Mouse (Mus musculus) liver, embryonic 15.5 days (tissue): Measurements from ENCODE around the gene Ccdc174. TPM values are rescaled to one million over a fixed set of nuclear protein-coding genes. Genes with fewer than 3 reads are reported as not detected.
A peak's percentile ranks its signal among the peaks of the same experiment; 100 is the strongest.
"Not testable (repeated sequence)": the region's sequence is repeated elsewhere in the genome, so short reads cannot be mapped to it uniquely, and the experiment has no call there.

Experiments used
- ATAC-seq: fragments of 200-750 bp; cut with Nextera tagmentation; 2 replicates; pipeline ENCODE4 v1.8.0; 2017; ENCODE audit warnings: moderate number of reproducible peaks, mild to moderate bottlenecking, moderate library complexity; ENCODE audit not compliant: insufficient read depth
- H3K27ac ChIP-seq: fragments of 300-500 bp; sonication (generic); replicated peaks from 2 replicates; pipeline ENCODE4 v1.5.1; 2015; ENCODE audit warnings: mild to moderate bottlenecking, inconsistent platforms
- H3K27me3 ChIP-seq: fragments of 300-500 bp; sonication (generic); 2 replicates; pipeline ENCODE4 v1.6.1; 2015; ENCODE audit warnings: mild to moderate bottlenecking, inconsistent platforms
- H3K36me3 ChIP-seq: fragments of 300-500 bp; sonication (generic); replicated peaks from 2 replicates; pipeline ENCODE4 v1.6.1; 2015; ENCODE audit warnings: moderate library complexity, mild to moderate bottlenecking, inconsistent platforms
- H3K4me1 ChIP-seq: fragments of 300-500 bp; sonication (generic); replicated peaks from 2 replicates; pipeline ENCODE4 v1.6.1; 2015; ENCODE audit warnings: inconsistent platforms
- H3K4me2 ChIP-seq: fragments of 300-500 bp; sonication (generic); 2 replicates; pipeline ENCODE4 v1.6.1; 2015; ENCODE audit warnings: moderate library complexity, mild to moderate bottlenecking, inconsistent platforms
- H3K4me3 ChIP-seq: fragments of 300-500 bp; sonication (generic); replicated peaks from 2 replicates; pipeline ENCODE4 v1.5.1; 2015; ENCODE audit warnings: mild to moderate bottlenecking, inconsistent platforms
- H3K9ac ChIP-seq: fragments of 300-500 bp; sonication (generic); 2 replicates; pipeline ENCODE4 v1.6.1; 2015; ENCODE audit warnings: moderate library complexity, mild to moderate bottlenecking, inconsistent platforms
- H3K9me3 ChIP-seq: fragments of 300-500 bp; sonication (generic); replicated peaks from 2 replicates; pipeline ENCODE4 v1.6.1; 2016; ENCODE audit warnings: inconsistent platforms
- WGBS: fragments of 180-500 bp; shearing (Covaris S2); methylation state at CpG from one replicate; pipeline ENCODE4 v1.1.7; 2015; ENCODE audit warnings: mixed read lengths; ENCODE audit not compliant: insufficient replicate concordance; 5-methylcytosine and 5-hydroxymethylcytosine counted together
- polyA plus RNA-seq: library from polyadenylated mRNA; unstranded; fragments of >200 nt; fragmentation: Nextera tagmentation; extraction: Ambion mirVana; gene quantifications from 2 replicates; pipeline ENCODE4 v1.2.1, GENCODE M21; 2015

Ccdc174 gene
- polyA plus RNA-seq, 1 experiment from 2014 or later, result 11.7 TPM

- 70% methylated on average over 5 of the region's 5 CpGs for whole genome bisulfite sequencing
- H3K27ac ChIP-seq, result no peak overlapping the region
- no peaks in the 10 kb centered on the region for H3K9me3 ChIP-seq
- no peak overlapping the region for H3K9ac ChIP-seq
- no peak overlapping the region for H3K4me3 ChIP-seq
- H3K36me3 ChIP-seq, result no peaks in the 10 kb centered on the region
- H3K4me2 ChIP-seq, result no peak overlapping the region
- H3K27me3 ChIP-seq, result 0 out of 2 replicates have a peak, but pooled peaks cover 3% of the 10 kb centered on the region
- ATAC-seq, result no peak
- 0 out of 2 replicates have a peak, but pooled peaks cover 4% of the 10 kb centered on the region for H3K4me1 ChIP-seq
These were observed 9.8 kb upstream of the Ccdc174 start for GRCm38 (mm10) chr6:91868091-91868490.

- Histone ChIP-seq H3K27ac (no peak overlapping the region), H3K4me1 (peaks cover 9% of the 10 kb centered on the region; the same call in 1 of the 2 replicates), H3K4me2 (no peak overlapping the region), H3K4me3 (no peak overlapping the region), H3K9me3 (no peaks in the 10 kb centered on the region), H3K9ac (no peak overlapping the region), H3K27me3 (peaks cover 14% of the 10 kb centered on the region; the same call in 1 of the 2 replicates), H3K36me3 (no peaks in the 10 kb centered on the region)
- no peak for ATAC-seq
- 18% methylated on average over 2 of the region's 2 CpGs for WGBS
These were observed 5.1 kb upstream of the Ccdc174 start for GRCm38 (mm10) chr6:91872781-91873180.

DNA sequence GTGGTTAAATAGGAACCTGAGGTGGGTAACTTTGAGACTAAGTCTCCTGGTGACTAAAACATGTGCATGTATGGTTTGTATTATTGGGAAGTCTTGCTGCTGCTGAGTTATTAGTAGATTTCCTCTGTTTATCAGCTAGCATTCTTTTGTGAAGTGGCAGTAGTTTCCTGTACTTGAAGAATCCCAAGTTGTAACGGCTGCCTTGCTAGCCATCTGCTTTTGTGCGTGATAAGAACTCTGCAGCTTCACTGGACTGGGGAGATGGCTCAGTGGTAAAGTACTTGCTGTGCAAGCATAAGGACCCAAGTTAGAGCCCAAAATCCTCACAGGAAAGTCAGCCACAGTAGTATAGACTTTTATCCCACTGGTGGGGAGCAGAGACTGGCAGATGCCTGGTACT, 6.0 kb downstream of the Ccdc174 start:
- no peaks in the 10 kb centered on the region for H3K9me3 ChIP-seq
- ATAC-seq, result no peak
- H3K4me1 ChIP-seq, result peaks cover 19% of the 10 kb centered on the region
- H3K9ac ChIP-seq, result no peak overlapping the region
- no peaks in the 10 kb centered on the region for H3K27me3 ChIP-seq
- 0 out of 2 replicates have a peak overlapping the region, but pooled peaks have one; percentile 1 for H3K27ac ChIP-seq
- H3K4me3 ChIP-seq, result no peak overlapping the region
- H3K4me2 ChIP-seq, result no peak overlapping the region
- peaks cover 65% of the 10 kb centered on the region for H3K36me3 ChIP-seq
- WGBS, result 28% methylated on average over 2 of the region's 2 CpGs

GRCm38 (mm10) chr6:91889255-91889906, 11.5 kb downstream of the Ccdc174 start:
- H3K36me3 ChIP-seq, result peaks cover 75% of the 10 kb centered on the region
- no peaks in the 10 kb centered on the region for H3K27me3 ChIP-seq
- no peak overlapping the region for H3K4me2 ChIP-seq
- no peaks in the 10 kb centered on the region for H3K9me3 ChIP-seq
- WGBS, result 68% methylated on average over 3 of the region's 3 CpGs
- no peak for ATAC-seq
- no peak overlapping the region for H3K9ac ChIP-seq
- H3K4me1 ChIP-seq, result no peaks in the 10 kb centered on the region
- H3K4me3 ChIP-seq, result no peak overlapping the region
- no peak overlapping the region for H3K27ac ChIP-seq

GRCm38 (mm10) chr6:91890615-91891014, 12.8 kb downstream of the Ccdc174 start:
- no peak overlapping the region for H3K27ac ChIP-seq
- H3K36me3 ChIP-seq, result peaks cover 77% of the 10 kb centered on the region
- no peak for ATAC-seq
- H3K9me3 ChIP-seq, result no peaks in the 10 kb centered on the region
- 85% methylated on average over 5 of the region's 5 CpGs for WGBS
- no peak overlapping the region for H3K9ac ChIP-seq
- no peaks in the 10 kb centered on the region for H3K4me1 ChIP-seq
- H3K27me3 ChIP-seq, result no peaks in the 10 kb centered on the region
- H3K4me2 ChIP-seq, result no peak overlapping the region
- no peak overlapping the region for H3K4me3 ChIP-seq

- H3K9me3 ChIP-seq, result no peaks in the 10 kb centered on the region
- ATAC-seq, result no peak
- H3K27me3 ChIP-seq, result no peaks in the 10 kb centered on the region
- peaks cover 79% of the 10 kb centered on the region for H3K36me3 ChIP-seq
- H3K9ac ChIP-seq, result no peak overlapping the region
- no peak overlapping the region for H3K4me2 ChIP-seq
- H3K4me1 ChIP-seq, result no peaks in the 10 kb centered on the region
- no peak overlapping the region for H3K4me3 ChIP-seq
- WGBS, result 85% methylated on average over 2 of the region's 2 CpGs
- no peak overlapping the region for H3K27ac ChIP-seq
These were observed 13.9 kb downstream of the Ccdc174 start for GRCm38 (mm10) chr6:91891776-91892175.

DNA sequence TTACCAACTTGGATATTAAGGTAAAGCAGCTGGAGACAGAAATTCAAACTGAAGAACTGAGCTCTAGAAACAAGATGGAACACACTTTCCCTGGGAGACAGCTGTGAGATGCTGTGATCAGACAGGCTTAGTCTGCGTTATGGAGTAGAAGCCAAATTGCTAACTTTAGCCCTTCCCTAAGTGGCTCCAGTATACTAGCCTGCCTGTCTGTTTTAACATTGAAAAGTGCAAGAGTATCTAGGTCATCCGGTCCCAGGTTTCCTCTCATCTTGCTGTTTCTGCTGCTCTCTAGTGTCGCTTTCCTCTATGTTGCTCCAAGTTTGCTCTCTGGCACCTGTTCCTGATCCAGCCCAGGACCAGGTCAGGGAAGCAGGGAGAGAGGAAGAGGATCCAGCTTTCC, 18.9 kb downstream of the Ccdc174 start:
- ATAC-seq, result no peak
- WGBS, result 78% methylated on average over 3 of the region's 3 CpGs

GRCm38 (mm10) chr6:91901505-91901904, 23.7 kb downstream of the Ccdc174 start:
- 34% methylated on average over 5 of the region's 5 CpGs for WGBS
- Histone ChIP-seq H3K27me3 (no peaks in the 10 kb centered on the region), H3K9me3 (no peaks in the 10 kb centered on the region), H3K4me1 (no peaks in the 10 kb centered on the region), H3K4me2 (no peak overlapping the region), H3K36me3 (peaks cover 47% of the 10 kb centered on the region), H3K9ac (no peak overlapping the region), H3K27ac (no peak overlapping the region), H3K4me3 (no peak overlapping the region)
- ATAC-seq, result no peak

More for the DNA sequence above, 18.9 kb downstream of the Ccdc174 start:
- H3K4me1 ChIP-seq, result no peaks in the 10 kb centered on the region
- H3K36me3 ChIP-seq, result peaks cover 85% of the 10 kb centered on the region
- H3K27me3 ChIP-seq, result no peaks in the 10 kb centered on the region
- no peak overlapping the region for H3K4me3 ChIP-seq
- no peaks in the 10 kb centered on the region for H3K9me3 ChIP-seq
- no peak overlapping the region for H3K9ac ChIP-seq
- no peak overlapping the region for H3K27ac ChIP-seq
- no peak overlapping the region for H3K4me2 ChIP-seq

DNA sequence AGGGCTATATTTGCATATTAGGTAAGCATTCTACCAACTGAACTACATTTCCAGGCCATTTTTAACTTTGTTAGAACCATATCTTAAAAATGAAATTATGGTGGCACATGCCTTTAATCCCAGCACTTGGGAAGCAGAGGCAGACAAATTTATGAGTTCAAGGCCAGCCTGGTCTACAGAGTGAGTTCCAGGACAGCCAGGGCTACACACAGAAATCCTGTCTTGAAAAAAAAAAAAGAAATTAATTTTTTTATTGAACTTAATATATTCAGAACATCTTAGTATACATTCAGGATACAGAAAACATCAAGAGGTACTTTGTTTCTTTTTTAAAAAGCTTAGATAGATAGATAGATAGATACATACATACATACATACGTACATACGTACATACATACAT, 24.7 kb downstream of the Ccdc174 start, which contains the start of gene 4930590J08Rik:
Gene 4930590J08Rik, plus strand, starts transcription at position 301 of the 400 bp plus-strand sequence.
- H3K27ac ChIP-seq, H3K27me3 ChIP-seq, H3K4me1 ChIP-seq, H3K9me3 ChIP-seq, H3K4me2 ChIP-seq, H3K4me3 ChIP-seq, ATAC-seq, H3K9ac ChIP-seq: not testable (repeated sequence)
- WGBS, result 87% methylated on average over 2 of the region's 2 CpGs
- H3K36me3 ChIP-seq, result peaks cover 39% of the 10 kb centered on the region

- H3K9me3 ChIP-seq, result no peaks in the 10 kb centered on the region
- no peak overlapping the region for H3K4me3 ChIP-seq
- no peak overlapping the region for H3K9ac ChIP-seq
- H3K27me3 ChIP-seq, result no peaks in the 10 kb centered on the region
- H3K4me2 ChIP-seq, result no peak overlapping the region
- no peak for ATAC-seq
- H3K4me1 ChIP-seq, result no peaks in the 10 kb centered on the region
- WGBS, result 67% methylated on average over 10 of the region's 10 CpGs
- no peaks in the 10 kb centered on the region for H3K36me3 ChIP-seq
- no peak overlapping the region for H3K27ac ChIP-seq
These were observed 36.2 kb downstream of the Ccdc174 start for GRCm38 (mm10) chr6:91914011-91914410.

- no peak overlapping the region for H3K9ac ChIP-seq
- H3K27ac ChIP-seq, result no peak overlapping the region
- no peaks in the 10 kb centered on the region for H3K4me1 ChIP-seq
- H3K27me3 ChIP-seq, result no peaks in the 10 kb centered on the region
- H3K4me3 ChIP-seq, result no peak overlapping the region
- no peaks in the 10 kb centered on the region for H3K36me3 ChIP-seq
- H3K4me2 ChIP-seq, result no peak overlapping the region
- no peak for ATAC-seq
- H3K9me3 ChIP-seq, result no peaks in the 10 kb centered on the region
- 12% methylated on average over 4 of the region's 4 CpGs for WGBS
These were observed 39.4 kb downstream of the Ccdc174 start for GRCm38 (mm10) chr6:91917286-91917685.

GRCm38 (mm10) chr6:91917716-91918115, 39.9 kb downstream of the Ccdc174 start:
- H3K9me3 ChIP-seq, result no peaks in the 10 kb centered on the region
- 72% methylated on average over 11 of the region's 11 CpGs for WGBS
- no peaks in the 10 kb centered on the region for H3K36me3 ChIP-seq
- H3K4me2 ChIP-seq, result no peak overlapping the region
- H3K27me3 ChIP-seq, result no peaks in the 10 kb centered on the region
- no peak for ATAC-seq
- no peak overlapping the region for H3K9ac ChIP-seq
- H3K4me1 ChIP-seq, result no peaks in the 10 kb centered on the region
- no peak overlapping the region for H3K27ac ChIP-seq
- H3K4me3 ChIP-seq, result no peak overlapping the region
